Mouse (Mus musculus) heart, postnatal 0 days (tissue): ENCODE data around the gene Mrs2.

Experiments
- CTCF ChIP-seq: IDR thresholded peaks from 2 replicates; pipeline ENCODE4 v1.5.1; 2016; ENCODE audit warnings: antibody characterized with exemption, control low read depth, low read depth
- EP300 ChIP-seq: IDR thresholded peaks from 2 replicates; pipeline ENCODE4 v1.6.1; 2016; ENCODE audit warnings: antibody characterized with exemption, low read depth

- TF ChIP-seq CTCF (no peak), EP300 (no peak)
Observed at GRCm38 (mm10) chr13:24958671-24959070, 61.5 kb downstream of the Mrs2 start.
